Mouse (Mus musculus) C2C12 (cell line): ENCODE measurements around the gene Trim25. TPM values are rescaled to one million over a fixed set of nuclear protein-coding genes. Genes with fewer than 3 reads are reported as not detected.

Experiments used
- H3K27me3 ChIP-seq: one replicate; pipeline ENCODE4 v1.6.1; 2011; ENCODE audit not compliant: control insufficient read depth, insufficient read depth, insufficient read length
- H3K36me3 ChIP-seq: one replicate; pipeline ENCODE4 v1.6.1; 2011; ENCODE audit not compliant: control insufficient read depth, insufficient read depth
- H3K4me3 ChIP-seq: one replicate; pipeline ENCODE4 v1.5.1; 2011; ENCODE audit warnings: mild to moderate bottlenecking, control low read depth; ENCODE audit not compliant: poor library complexity, insufficient read depth, severe bottlenecking
- H3K79me2 ChIP-seq: one replicate; pipeline ENCODE4 v1.6.1; 2011; ENCODE audit not compliant: control insufficient read depth, insufficient read depth
- H3K79me3 ChIP-seq: one replicate; pipeline ENCODE4 v1.6.1; 2011; ENCODE audit warnings: low read depth, control low read depth
- H3ac ChIP-seq: one replicate; pipeline ENCODE3; 2011; ENCODE audit warnings: low read depth; ENCODE audit not compliant: control insufficient read depth, insufficient read length
- CEBPB ChIP-seq: IDR thresholded peaks from one replicate; pipeline ENCODE4 v1.6.1; 2011; ENCODE audit warnings: low read depth, mild to moderate bottlenecking, control low read depth, moderate library complexity
- CTCF ChIP-seq: IDR thresholded peaks from one replicate; pipeline ENCODE4 v1.5.1; 2011; ENCODE audit not compliant: control insufficient read depth, insufficient read depth, insufficient read length
- FOSL1 ChIP-seq: IDR thresholded peaks from one replicate; pipeline ENCODE4 v1.8.0; 2011; ENCODE audit warnings: mild to moderate bottlenecking, low read length; ENCODE audit not compliant: poor library complexity, insufficient read depth, severe bottlenecking
- MAX ChIP-seq: IDR thresholded peaks from one replicate; pipeline ENCODE4 v1.6.1; 2011; ENCODE audit warnings: mild to moderate bottlenecking, control low read depth
- MYOD1 ChIP-seq: IDR thresholded peaks from one replicate; pipeline ENCODE4 v1.6.1; 2011; ENCODE audit warnings: low read depth; ENCODE audit not compliant: control insufficient read depth, insufficient read length
- MYOG ChIP-seq: IDR thresholded peaks from one replicate; pipeline ENCODE4 v1.6.1; 2011; ENCODE audit not compliant: control insufficient read depth, insufficient read length; ENCODE audit errors: extremely low read depth
- USF1 ChIP-seq: IDR thresholded peaks from one replicate; pipeline ENCODE4 v1.6.1; 2011; ENCODE audit warnings: low read depth, mild to moderate bottlenecking, control low read depth, moderate library complexity
- polyA plus RNA-seq: library from polyadenylated mRNA; unstranded; fragments of >200 nt; fragmentation: generic; extraction: Trizol; gene quantifications from one replicate; pipeline ENCODE4 v1.2.1, GENCODE M21; 2012; ENCODE audit warnings: missing spikeins

Gene Trim25
- polyA plus RNA-seq, 1 experiment: 7.7 TPM

DNA sequence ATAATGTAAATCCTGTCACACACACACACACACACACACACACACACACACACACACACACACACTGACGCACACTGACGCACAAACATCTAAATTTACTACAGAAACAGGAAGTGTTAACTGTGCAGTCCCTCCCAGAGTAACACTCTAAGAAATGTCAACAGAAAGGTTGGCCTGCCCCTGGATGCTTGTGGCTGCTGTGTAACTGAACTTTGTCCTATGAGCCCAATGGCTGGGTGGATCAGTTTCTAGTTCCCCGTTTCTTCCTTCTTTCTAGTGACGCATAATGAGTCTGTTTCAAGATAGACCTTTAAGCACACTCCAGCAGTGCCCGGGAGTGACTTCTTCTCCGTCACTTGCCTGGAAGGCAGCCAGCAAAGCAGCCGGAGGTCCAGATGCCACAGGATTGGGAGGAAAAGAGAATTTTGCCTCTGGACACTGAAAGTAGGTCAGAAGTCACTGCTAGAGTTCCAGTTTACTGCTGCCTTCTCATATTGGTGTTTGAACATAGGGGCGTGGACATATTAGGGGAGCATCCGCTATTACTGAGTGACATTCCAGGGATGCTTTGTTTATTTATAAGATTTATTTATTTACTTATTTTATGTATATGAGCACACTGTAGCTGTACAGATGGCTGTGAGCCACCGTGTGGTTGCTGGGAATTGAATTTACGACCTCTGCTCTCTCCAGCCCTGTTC lies 25.2 kb downstream of the Trim25 start:
- no peaks in the 10 kb centered on the region for H3K36me3 ChIP-seq
- no peak overlapping the region for H3ac ChIP-seq
- no peaks in the 10 kb centered on the region for H3K79me3 ChIP-seq
- H3K79me2 ChIP-seq: no peaks in the 10 kb centered on the region
- H3K4me3 ChIP-seq: no peak overlapping the region
- TF ChIP-seq MAX: no peak
- TF ChIP-seq FOSL1: peak; percentile 12
- no peaks in the 10 kb centered on the region for H3K27me3 ChIP-seq

GRCm38 (mm10) chr11:89025603-89026002 lies 26.4 kb downstream of the Trim25 start:
- TF ChIP-seq USF1 (no peak), CEBPB (no peak), MAX (no peak), CTCF (no peak), MYOG (no peak), FOSL1 (no peak), MYOD1 (peak; percentile 72)

DNA sequence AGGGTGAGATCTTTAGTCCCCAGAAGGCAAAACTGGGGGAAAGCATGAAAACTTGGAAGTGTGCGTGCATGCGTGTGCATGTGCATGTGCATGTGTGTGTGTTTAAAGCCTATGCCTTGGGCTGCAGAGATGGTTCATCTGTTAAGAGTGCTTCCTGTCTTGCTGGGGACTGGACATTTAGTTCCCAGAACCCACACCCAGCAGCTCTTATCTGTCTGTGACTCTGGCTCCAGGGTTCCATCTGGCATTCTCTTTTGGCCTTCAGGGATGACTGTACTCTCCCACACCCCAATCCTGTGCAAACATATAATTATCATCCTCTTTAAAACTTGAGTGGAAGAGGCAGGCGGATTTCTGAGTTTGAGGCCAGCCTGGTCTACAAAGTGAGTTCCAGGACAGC lies 26.9 kb downstream of the Trim25 start:
- no peak overlapping the region for H3ac ChIP-seq
- no peak for TF ChIP-seq MYOG
- TF ChIP-seq CTCF: no peak
- TF ChIP-seq MYOD1: no peak
- no peak for TF ChIP-seq MAX
- no peak for TF ChIP-seq FOSL1
- no peaks in the 10 kb centered on the region for H3K27me3 ChIP-seq
- no peaks in the 10 kb centered on the region for H3K79me2 ChIP-seq
- no peak overlapping the region for H3K4me3 ChIP-seq
- no peaks in the 10 kb centered on the region for H3K79me3 ChIP-seq
- H3K36me3 ChIP-seq: no peaks in the 10 kb centered on the region

More at GRCm38 (mm10) chr11:89025603-89026002, 26.4 kb downstream of the Trim25 start:
- Histone ChIP-seq H3K79me3 (no peaks in the 10 kb centered on the region), H3ac (no peak overlapping the region), H3K36me3 (no peaks in the 10 kb centered on the region), H3K27me3 (no peaks in the 10 kb centered on the region), H3K79me2 (no peaks in the 10 kb centered on the region), H3K4me3 (no peak overlapping the region)

DNA sequence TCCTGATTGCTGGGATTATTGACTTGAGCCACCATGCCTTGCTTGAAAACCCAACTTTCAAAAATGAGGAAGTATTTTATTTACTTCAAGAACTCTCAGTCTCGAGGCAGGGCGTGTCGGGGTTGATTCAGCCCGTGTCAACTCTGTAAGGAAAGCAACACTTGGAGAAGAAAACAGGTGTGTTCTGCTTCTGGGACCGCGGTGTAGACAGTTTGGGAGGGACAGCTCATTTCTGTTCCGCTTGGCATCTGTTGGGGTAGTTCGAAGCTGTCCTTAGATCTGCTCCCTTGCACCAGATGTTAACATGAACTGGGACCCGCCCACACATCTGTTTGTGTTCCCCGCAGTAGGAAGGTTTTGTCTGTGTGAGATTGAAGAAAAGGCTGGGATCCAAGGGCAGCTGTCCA lies 28.8 kb downstream of the Trim25 start:
- Histone ChIP-seq H3K4me3 (no peak overlapping the region), H3K27me3 (no peaks in the 10 kb centered on the region), H3K79me2 (no peaks in the 10 kb centered on the region), H3K79me3 (no peaks in the 10 kb centered on the region), H3K36me3 (no peaks in the 10 kb centered on the region), H3ac (no peak overlapping the region)
- TF ChIP-seq USF1: no peak
- peak; percentile 19 for TF ChIP-seq MYOD1
- TF ChIP-seq CEBPB: no peak
- TF ChIP-seq FOSL1: no peak
- no peak for TF ChIP-seq CTCF
- no peak for TF ChIP-seq MYOG
- TF ChIP-seq MAX: no peak

DNA sequence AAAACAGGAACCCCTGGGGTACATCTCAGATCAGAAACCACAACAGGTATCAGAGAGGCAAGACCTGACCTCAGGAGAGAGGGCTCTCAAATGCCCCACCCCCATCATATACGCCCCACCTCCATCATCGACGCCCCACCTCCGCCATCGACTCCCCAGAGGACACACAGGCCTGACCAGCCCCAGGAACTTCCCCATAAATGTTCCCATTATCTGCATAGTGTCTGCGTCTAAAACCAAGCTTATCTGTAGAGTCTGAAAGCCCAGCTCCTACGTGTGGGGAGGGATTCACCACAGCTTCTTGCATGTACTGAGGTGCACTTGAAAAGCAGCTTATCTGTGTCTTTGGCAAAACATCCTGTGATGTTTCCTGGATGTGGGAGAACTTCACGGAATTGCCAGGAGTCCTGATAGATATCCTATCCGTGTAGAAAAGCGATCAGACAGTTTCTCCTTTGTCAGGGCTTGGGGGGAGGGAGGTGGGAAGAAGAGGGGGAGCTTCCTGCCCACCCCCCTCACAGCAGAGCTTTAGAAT lies 29.8 kb downstream of the Trim25 start:
- no peak for TF ChIP-seq FOSL1
- Histone ChIP-seq H3ac (no peak overlapping the region), H3K27me3 (no peaks in the 10 kb centered on the region), H3K79me3 (no peaks in the 10 kb centered on the region), H3K79me2 (no peaks in the 10 kb centered on the region), H3K36me3 (no peaks in the 10 kb centered on the region), H3K4me3 (no peak overlapping the region)

GRCm38 (mm10) chr11:89030552-89030951 lies 31.4 kb downstream of the Trim25 start:
- H3K27me3 ChIP-seq: no peaks in the 10 kb centered on the region
- H3K79me3 ChIP-seq: no peaks in the 10 kb centered on the region
- H3K36me3 ChIP-seq: no peaks in the 10 kb centered on the region
- H3K79me2 ChIP-seq: no peaks in the 10 kb centered on the region
- TF ChIP-seq FOSL1 (no peak), MYOG (no peak), CTCF (no peak), MYOD1 (no peak), CEBPB (no peak)
- H3ac ChIP-seq: no peak overlapping the region
- no peak overlapping the region for H3K4me3 ChIP-seq
